Mouse (Mus musculus) heart, embryonic 11.5 days (tissue): Measurements from ENCODE around the gene Coro1c. TPM values are rescaled to one million over a fixed set of nuclear protein-coding genes. Genes with fewer than 3 reads are reported as not detected.
A peak's percentile ranks its signal among the peaks of the same experiment; 100 is the strongest.

Experiments used
- ATAC-seq: fragments of 200-750 bp; cut with Nextera tagmentation; replicated peaks from 2 replicates; pipeline ENCODE4 v1.8.0; 2017; ENCODE audit warnings: moderate library complexity; ENCODE audit not compliant: insufficient number of reproducible peaks, low FRiP score, low TSS enrichment
- H3K27ac ChIP-seq: fragments of 300-500 bp; sonication (generic); 2 replicates; pipeline ENCODE4 v1.5.1; 2014; ENCODE audit warnings: mild to moderate bottlenecking, low read depth, low read length
- H3K27me3 ChIP-seq: fragments of 300-500 bp; sonication (generic); 2 replicates; pipeline ENCODE4 v1.6.1; 2014; ENCODE audit warnings: mild to moderate bottlenecking, low read length, mixed read lengths; ENCODE audit not compliant: control insufficient read depth, insufficient read depth
- H3K36me3 ChIP-seq: fragments of 300-500 bp; sonication (generic); 2 replicates; pipeline ENCODE4 v1.6.1; 2014; ENCODE audit warnings: mild to moderate bottlenecking, low read length, moderate library complexity, mixed read lengths; ENCODE audit not compliant: control insufficient read depth, insufficient read depth
- H3K4me1 ChIP-seq: fragments of 300-500 bp; sonication (generic); 2 replicates; pipeline ENCODE4 v1.6.1; 2014; ENCODE audit warnings: low read length; ENCODE audit not compliant: control insufficient read depth, insufficient read depth
- H3K4me2 ChIP-seq: fragments of 300-500 bp; sonication (generic); 2 replicates; pipeline ENCODE4 v1.6.1; 2014; ENCODE audit warnings: mild to moderate bottlenecking, moderate library complexity
- H3K4me3 ChIP-seq: fragments of 300-500 bp; sonication (generic); 2 replicates; pipeline ENCODE4 v1.5.1; 2014; ENCODE audit warnings: low read depth, low read length
- H3K9ac ChIP-seq: fragments of 300-500 bp; sonication (generic); 2 replicates; pipeline ENCODE4 v1.6.1; 2014; ENCODE audit warnings: mild to moderate bottlenecking, low read depth, low read length, moderate library complexity
- H3K9me3 ChIP-seq: fragments of 300-500 bp; sonication (generic); replicated peaks from 2 replicates; pipeline ENCODE4 v1.6.1; 2016; ENCODE audit warnings: low read length; ENCODE audit not compliant: control insufficient read depth
- WGBS: fragments of 180-500 bp; shearing (Covaris S2); extraction: QIAGEN DNeasy Blood & Tissue Kit; methylation state at CpG from one replicate; pipeline ENCODE4 v1.1.7; 2014; ENCODE audit not compliant: insufficient replicate concordance; 5-methylcytosine and 5-hydroxymethylcytosine counted together
- polyA plus RNA-seq: library from polyadenylated mRNA; unstranded; fragments of >200 nt; fragmentation: Nextera tagmentation; extraction: Ambion mirVana; gene quantifications from 2 replicates; pipeline ENCODE4 v1.2.1, GENCODE M21; 2014

Coro1c gene
- polyA plus RNA-seq, 1 experiment from 2014 or later = 113 TPM

DNA sequence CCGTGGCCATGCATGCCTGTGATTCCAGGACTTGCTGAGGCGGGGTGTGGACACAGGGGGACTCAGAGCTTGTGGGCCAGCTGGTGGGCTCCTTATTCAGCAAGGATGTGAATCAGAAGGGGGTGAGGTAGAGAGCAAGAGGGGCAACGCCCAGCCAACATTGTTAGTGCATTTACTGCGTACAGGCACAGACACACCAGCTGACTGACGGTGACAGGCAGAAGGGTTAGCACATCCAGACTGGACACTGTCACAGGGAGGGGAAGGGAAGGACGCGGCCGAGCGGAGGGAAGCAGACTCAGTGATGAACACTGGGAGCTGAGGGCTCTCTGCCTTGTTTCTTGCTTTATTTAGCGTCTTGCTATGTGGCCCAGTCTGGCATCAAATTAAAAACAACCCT lies 55.0 kb downstream of the Coro1c start:
- Histone ChIP-seq H3K4me1 (peaks cover 51% of the 10 kb centered on the region), H3K27ac (peak overlapping the region; percentile 47), H3K27me3 (no peaks in the 10 kb centered on the region), H3K36me3 (peaks cover 18% of the 10 kb centered on the region), H3K9me3 (no peaks in the 10 kb centered on the region), H3K9ac (no peak overlapping the region), H3K4me2 (no peak overlapping the region), H3K4me3 (no peak overlapping the region)
- 71% methylated on average over 10 of the region's 10 CpGs for WGBS
- ATAC-seq = no peak

DNA sequence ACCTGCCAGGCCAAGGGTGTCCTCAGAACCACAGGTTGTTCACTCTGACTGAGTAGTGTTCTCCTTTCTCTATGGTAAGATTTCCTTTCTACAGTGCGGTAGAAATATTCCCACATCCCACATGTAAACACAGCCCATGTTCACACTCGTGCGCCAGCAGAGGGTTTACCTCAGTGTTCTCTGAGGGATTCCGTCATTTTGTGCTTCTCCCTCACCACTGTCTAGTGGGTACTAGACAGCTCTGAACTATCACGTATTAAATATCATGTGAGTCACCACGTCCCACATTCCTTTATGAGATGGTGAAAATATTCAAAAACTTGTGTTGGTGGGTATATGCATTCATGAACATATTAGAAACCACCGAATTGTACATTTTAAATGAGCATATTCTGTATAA lies 56.1 kb downstream of the Coro1c start:
- H3K27ac ChIP-seq = no peak overlapping the region
- no peak overlapping the region for H3K4me2 ChIP-seq
- H3K4me1 ChIP-seq = peaks cover 44% of the 10 kb centered on the region
- H3K36me3 ChIP-seq = peaks cover 24% of the 10 kb centered on the region
- no peaks in the 10 kb centered on the region for H3K27me3 ChIP-seq
- no peak overlapping the region for H3K4me3 ChIP-seq
- ATAC-seq = no peak
- no peak overlapping the region for H3K9ac ChIP-seq
- 89% methylated on average over 7 of the region's 7 CpGs for WGBS
- no peaks in the 10 kb centered on the region for H3K9me3 ChIP-seq

DNA sequence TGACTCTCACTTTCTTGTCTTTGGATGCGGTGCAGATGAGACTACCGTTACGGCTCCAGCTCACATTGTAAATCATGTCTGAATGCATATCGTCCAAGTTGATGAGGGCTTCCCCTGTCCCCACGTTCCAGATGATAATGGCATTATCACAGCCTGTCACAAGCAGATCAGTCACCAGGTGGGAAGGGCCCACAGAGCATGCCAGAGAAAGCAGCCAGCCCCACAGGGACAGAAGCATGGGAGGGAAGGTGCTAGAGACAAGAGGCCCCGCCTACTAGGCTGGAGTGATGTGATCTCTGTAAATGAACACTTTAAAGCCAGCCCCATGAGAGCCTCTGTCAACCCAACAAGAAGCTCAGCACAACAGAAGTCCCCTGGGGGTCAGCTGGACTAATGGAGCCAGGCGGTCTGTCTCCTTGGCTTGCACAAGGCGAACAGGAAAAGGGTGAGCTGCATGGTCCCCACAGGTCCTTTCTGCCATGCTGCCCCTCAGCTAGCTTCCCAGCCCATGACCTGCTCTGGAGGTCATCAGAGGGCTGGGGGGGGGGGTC lies 57.8 kb downstream of the Coro1c start:
- peaks cover 27% of the 10 kb centered on the region for H3K4me1 ChIP-seq
- no peaks in the 10 kb centered on the region for H3K27me3 ChIP-seq
- H3K27ac ChIP-seq = no peak overlapping the region
- 62% methylated on average over 8 of the region's 8 CpGs for WGBS
- no peaks in the 10 kb centered on the region for H3K9me3 ChIP-seq
- H3K4me2 ChIP-seq = no peak overlapping the region
- no peak overlapping the region for H3K4me3 ChIP-seq
- H3K9ac ChIP-seq = peak overlapping the region; percentile 1; the same call in 1 of the 2 replicates
- no peak for ATAC-seq
- H3K36me3 ChIP-seq = peaks cover 35% of the 10 kb centered on the region

DNA sequence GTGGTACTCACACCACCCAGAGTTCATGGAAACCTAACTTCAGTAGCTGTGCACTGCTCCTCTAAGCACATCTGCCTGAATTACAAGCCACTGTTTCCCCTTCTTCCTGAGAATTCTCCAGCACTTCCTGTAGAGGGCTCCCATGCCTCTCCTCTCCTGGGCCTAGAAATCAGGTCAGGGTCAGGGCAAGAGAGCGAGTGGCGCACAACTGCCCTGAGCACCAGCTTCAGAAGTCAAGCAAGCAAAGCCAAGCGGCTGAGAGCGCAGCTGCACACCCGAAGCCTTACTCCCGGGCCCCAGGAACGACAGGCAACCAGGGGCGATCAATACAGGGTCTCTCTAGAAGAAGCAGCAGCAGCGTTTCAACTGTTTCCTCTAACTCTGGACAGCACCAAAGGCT lies 60.9 kb downstream of the Coro1c start:
- ATAC-seq = no peak
- no peak overlapping the region for H3K4me2 ChIP-seq
- H3K36me3 ChIP-seq = peaks cover 55% of the 10 kb centered on the region
- H3K27me3 ChIP-seq = no peaks in the 10 kb centered on the region
- no peak overlapping the region for H3K27ac ChIP-seq
- peaks cover 6% of the 10 kb centered on the region for H3K4me1 ChIP-seq
- no peak overlapping the region for H3K9ac ChIP-seq
- H3K4me3 ChIP-seq = no peak overlapping the region
- 87% methylated on average over 9 of the region's 9 CpGs for WGBS
- H3K9me3 ChIP-seq = no peaks in the 10 kb centered on the region

DNA sequence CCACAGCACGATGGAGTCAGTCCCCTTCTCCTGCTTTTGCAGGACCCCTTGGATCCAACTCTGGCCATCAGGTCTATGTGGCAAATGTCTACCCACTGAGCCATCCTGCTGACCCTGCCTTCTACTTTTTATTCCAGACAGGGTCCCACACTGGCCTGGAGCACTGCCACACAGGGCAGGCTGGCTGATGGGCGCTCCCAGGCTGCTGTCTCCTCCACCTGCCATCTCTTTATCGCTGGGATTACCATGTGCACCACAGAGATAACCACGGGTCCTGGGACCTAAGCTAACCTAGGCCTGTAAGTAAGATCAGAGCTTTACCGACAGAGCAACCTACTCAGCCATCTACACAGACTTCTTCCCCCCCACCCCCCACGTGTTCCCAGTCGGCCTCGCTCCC lies 61.9 kb downstream of the Coro1c start:
- Histone ChIP-seq H3K4me2 (no peak overlapping the region), H3K4me1 (peaks cover 6% of the 10 kb centered on the region), H3K9me3 (no peaks in the 10 kb centered on the region), H3K4me3 (no peak overlapping the region), H3K27ac (no peak overlapping the region), H3K36me3 (peaks cover 58% of the 10 kb centered on the region), H3K27me3 (no peaks in the 10 kb centered on the region), H3K9ac (no peak overlapping the region)
- ATAC-seq = peak; percentile 58; the same call in 1 of the 2 replicates
- WGBS = 84% methylated on average over 8 of the region's 8 CpGs

DNA sequence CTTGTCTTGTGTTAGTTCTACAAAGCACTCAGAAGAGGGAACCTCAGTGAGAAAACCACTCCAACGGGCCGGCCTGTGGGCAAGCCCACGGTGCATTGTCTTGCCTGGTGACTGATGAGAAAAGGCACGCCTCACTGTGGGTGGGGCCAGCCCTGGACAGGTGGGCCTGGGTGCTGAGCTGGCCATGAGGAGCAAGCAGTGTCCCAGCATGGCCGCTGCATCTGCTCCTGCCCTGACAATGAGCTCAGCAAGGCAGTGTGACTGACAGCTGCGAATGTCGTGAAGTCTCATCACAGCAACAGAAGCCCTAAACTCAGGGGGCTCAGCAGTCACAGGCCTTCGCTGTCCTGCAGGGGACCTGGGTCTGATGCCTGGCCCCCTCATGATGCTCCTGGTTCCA lies 62.9 kb downstream of the Coro1c start:
- H3K4me1 ChIP-seq = peaks cover under 1% of the 10 kb centered on the region
- H3K36me3 ChIP-seq = peaks cover 55% of the 10 kb centered on the region
- H3K27me3 ChIP-seq = no peaks in the 10 kb centered on the region
- no peak overlapping the region for H3K4me2 ChIP-seq
- H3K9ac ChIP-seq = no peak overlapping the region
- H3K9me3 ChIP-seq = no peaks in the 10 kb centered on the region
- H3K4me3 ChIP-seq = no peak overlapping the region
- 89% methylated on average over 8 of the region's 8 CpGs for WGBS
- ATAC-seq = no peak
- H3K27ac ChIP-seq = no peak overlapping the region

DNA sequence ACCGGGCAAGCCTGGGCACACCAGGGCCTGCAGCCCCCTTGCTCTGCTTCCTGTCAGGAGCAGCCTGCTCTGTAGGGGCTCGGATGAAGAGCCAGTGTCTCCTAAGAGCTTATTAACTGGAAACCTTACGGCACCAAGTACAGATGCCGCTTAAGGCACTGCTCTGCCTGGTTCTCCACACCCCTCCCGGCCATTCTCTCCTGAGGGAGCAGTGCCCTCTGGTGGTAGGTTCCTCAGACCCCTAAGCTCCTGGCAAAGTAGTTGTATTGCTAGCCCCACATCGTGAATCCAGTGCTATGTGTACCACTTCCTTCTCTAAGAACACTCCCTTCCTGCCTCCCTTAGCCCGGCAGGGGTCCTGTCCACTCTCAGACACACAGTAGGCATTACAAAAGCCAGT lies 63.8 kb downstream of the Coro1c start:
- Histone ChIP-seq H3K4me1 (no peaks in the 10 kb centered on the region), H3K4me3 (no peak overlapping the region), H3K4me2 (no peak overlapping the region), H3K36me3 (peaks cover 48% of the 10 kb centered on the region), H3K9ac (no peak overlapping the region), H3K9me3 (no peaks in the 10 kb centered on the region), H3K27ac (no peak overlapping the region), H3K27me3 (no peaks in the 10 kb centered on the region)
- ATAC-seq = no peak
- WGBS = 69% methylated on average over 7 of the region's 7 CpGs

DNA sequence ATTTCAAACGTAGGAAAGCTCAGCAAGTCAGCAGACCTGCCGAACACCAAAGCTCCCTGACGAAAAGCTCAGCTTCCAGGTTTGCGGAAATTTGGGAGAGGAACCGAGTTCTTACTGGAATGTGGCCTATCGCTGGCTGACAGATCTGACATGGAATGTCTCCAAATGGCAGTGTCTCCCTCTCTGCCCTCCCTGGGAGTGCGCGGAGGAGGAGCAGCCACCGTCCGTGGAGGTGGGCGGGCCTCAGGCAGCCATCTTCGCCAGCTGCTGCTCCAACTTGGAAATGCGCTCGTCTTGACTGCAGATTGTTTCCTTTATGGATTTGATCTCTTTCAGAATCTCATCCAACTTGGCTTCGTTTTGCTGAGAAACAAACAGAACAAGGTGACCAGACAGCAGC lies 64.5 kb downstream of the Coro1c start:
- 83% methylated on average over 15 of the region's 15 CpGs for WGBS
- Histone ChIP-seq H3K9me3 (no peaks in the 10 kb centered on the region), H3K27me3 (no peaks in the 10 kb centered on the region), H3K4me2 (no peak overlapping the region), H3K4me1 (no peaks in the 10 kb centered on the region), H3K27ac (0 out of 2 replicates have a peak overlapping the region, but pooled peaks have one; percentile 10), H3K9ac (no peak overlapping the region), H3K4me3 (no peak overlapping the region), H3K36me3 (peaks cover 45% of the 10 kb centered on the region)
- ATAC-seq = no peak

DNA sequence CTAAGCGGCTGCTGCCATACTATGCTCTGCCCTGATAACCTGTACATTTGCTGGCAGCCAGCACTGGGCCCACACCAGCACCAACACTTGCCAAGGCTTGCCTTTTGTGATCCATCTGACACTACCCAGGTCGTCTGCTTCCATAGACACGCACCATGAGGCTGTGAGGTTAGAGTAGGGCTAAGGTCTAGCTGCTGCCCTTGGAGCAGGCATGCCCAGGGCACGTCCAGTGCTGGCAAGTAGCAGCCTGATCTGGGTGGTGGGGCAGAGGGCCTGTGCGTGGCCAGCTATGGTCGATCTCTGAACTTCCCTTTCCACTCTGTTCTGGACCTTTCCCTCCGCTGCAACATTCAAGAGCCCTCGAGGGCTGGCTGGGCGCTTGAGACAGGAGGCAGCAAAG lies 65.7 kb downstream of the Coro1c start:
- Histone ChIP-seq H3K9me3 (no peaks in the 10 kb centered on the region), H3K36me3 (peaks cover 39% of the 10 kb centered on the region), H3K4me3 (no peak overlapping the region), H3K4me2 (no peak overlapping the region), H3K4me1 (no peaks in the 10 kb centered on the region), H3K27me3 (no peaks in the 10 kb centered on the region), H3K9ac (no peak overlapping the region), H3K27ac (0 out of 2 replicates have a peak overlapping the region, but pooled peaks have one; percentile 15)
- ATAC-seq = no peak
- WGBS = 91% methylated on average over 9 of the region's 9 CpGs
